Mouse (Mus musculus): Measurements from ENCODE around the gene Vmn1r163. TPM values are rescaled to one million over a fixed set of nuclear protein-coding genes. Genes with fewer than 3 reads are reported as not detected.
"Not testable (repeated sequence)": the region's sequence is repeated elsewhere in the genome, so short reads cannot be mapped to it uniquely, and the experiment has no call there.

Vmn1r163 gene
- total RNA-seq (2017) = not detected in 2 replicates

- not testable (repeated sequence) for ATAC-seq (replicated peaks; ENCODE audit: low read depth, poor library complexity, severe bottlenecking)
These were observed at the start of gene Vmn1r163 for GRCm38 (mm10) chr7:23055240-23055639. TSS of gene Vmn1r163 (plus strand) at chr7:23055540.

- not testable (repeated sequence) for ATAC-seq (replicated peaks; ENCODE audit: low read depth, poor library complexity, severe bottlenecking)
These were observed 35.5 kb upstream of the Vmn1r163 start, which contains the start of gene Gm4216 for GRCm38 (mm10) chr7:23019823-23020222. TSS of gene Gm4216 (minus strand) at chr7:23019923.

GRCm38 (mm10) chr7:23067356-23067755, 12.0 kb downstream of the Vmn1r163 start, which contains the start of gene Gm8720:
TSS of gene Gm8720 (minus strand) at chr7:23067456.
- not testable (repeated sequence) for ATAC-seq (replicated peaks; ENCODE audit: low read depth, poor library complexity, severe bottlenecking)

Other genes starting within 250 kb of the Vmn1r163 start
- gene Vmn1r159, start 211.9 kb upstream of the Vmn1r163 start, total RNA-seq (2017) = not detected in 2 replicates
- not detected in 2 replicates for gene Vmn1r160, start 184.3 kb upstream of the Vmn1r163 start, total RNA-seq (2017)
- not detected in 2 replicates for gene Gm4214, start 70.9 kb upstream of the Vmn1r163 start, total RNA-seq (2017)
- not detected in 2 replicates for gene Gm4216, start 35.6 kb upstream of the Vmn1r163 start, total RNA-seq (2017)
- not detected in 2 replicates for gene Gm8720, start 11.9 kb downstream of the Vmn1r163 start, total RNA-seq (2017)
- gene Gm10662, start 88.9 kb downstream of the Vmn1r163 start, total RNA-seq (2017) = not detected in 2 replicates
- gene Vmn1r165, start 161.8 kb downstream of the Vmn1r163 start, total RNA-seq (2017) = not detected in 2 replicates
- gene Vmn1r166, start 196.1 kb downstream of the Vmn1r163 start, total RNA-seq (2017) = not detected in 2 replicates
- gene Gm6902, start 223.4 kb downstream of the Vmn1r163 start, total RNA-seq (2017) = not detected in 2 replicates
- gene Nlrp4e, start 245.7 kb downstream of the Vmn1r163 start, total RNA-seq (2017) = not detected in 2 replicates

Data from common myeloid progenitor, adult 5-6 weeks (primary cell).